Comparison of ENCODE assay signal across 22 mouse cellular contexts in the genomic region with DNA sequence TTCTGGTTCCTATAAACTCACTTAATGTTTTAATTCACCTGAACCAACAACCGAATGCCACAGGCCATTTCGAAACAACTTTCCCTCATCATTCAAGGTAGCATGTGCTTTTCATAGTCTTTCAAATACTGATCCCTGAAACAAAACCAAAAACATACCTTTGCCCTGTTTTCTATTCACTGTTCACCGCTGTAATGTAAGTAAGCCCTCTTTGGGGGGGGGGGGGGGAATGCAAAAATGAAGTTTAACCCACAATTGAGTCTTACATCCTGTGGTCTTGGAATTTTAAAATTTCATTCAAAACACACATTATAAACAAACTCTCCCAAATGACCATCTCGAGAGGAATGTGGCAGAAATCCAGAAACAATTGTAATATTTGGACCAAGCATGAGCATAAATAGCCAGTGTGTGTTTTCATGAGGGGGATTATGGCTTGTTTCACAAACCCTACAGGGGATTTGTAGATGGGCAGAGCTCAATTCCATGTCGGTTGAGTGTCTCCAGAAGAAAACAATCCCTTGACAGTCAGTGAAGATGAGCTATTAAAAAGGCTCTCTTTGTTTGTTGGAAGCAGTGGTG.
DNase-seq lines count a peak whose midpoint lies in the region; ATAC-seq and TF ChIP-seq lines count a peak whose summit lies in the region.
"Had no signal": no experiment of that assay in that cellular context is flagged by ENCODE, and none has a peak within 500 bp of the region (broad histone marks: within the 10 kb centered on the region; RNA-seq: fewer than 3 reads in every experiment).

No protein-coding gene starts in this region.

- H3K27ac ChIP-seq in lung, embryonic 14.5 days (ENCODE audit: low read depth) = peak overlapping the region; percentile 63; the same call in 1 of the 2 replicates
- H3K27ac ChIP-seq in embryonic facial prominence, embryonic 12.5 days = peak overlapping the region; percentile 8; the same call in 1 of the 2 replicates
- 0 out of 2 replicates have a peak overlapping the region, but pooled peaks have one; percentile 10 for H3K27ac ChIP-seq in intestine, embryonic 16.5 days (ENCODE audit: low read length)
- H3K27ac ChIP-seq: forebrain, embryonic 15.5 days; heart, embryonic 15.5 days; hindbrain, embryonic 15.5 days had no signal

- H3K4me1 ChIP-seq in lung, embryonic 14.5 days (ENCODE audit: insufficient read depth) = 0 out of 2 replicates have a peak, but pooled peaks cover 3% of the 10 kb centered on the region
- no peaks in the 10 kb centered on the region for H3K4me1 ChIP-seq in lung, adult 2 months (ENCODE audit: control insufficient read depth, insufficient read depth, low read length)
- 0 out of 2 replicates have a peak, but pooled peaks cover 5% of the 10 kb centered on the region for H3K4me1 ChIP-seq in embryonic facial prominence, embryonic 12.5 days
- H3K4me1 ChIP-seq in intestine, embryonic 16.5 days (ENCODE audit: control insufficient read depth, insufficient read depth, low read length) = no peaks in the 10 kb centered on the region
- H3K4me1 ChIP-seq: forebrain, embryonic 15.5 days; heart, embryonic 15.5 days; hindbrain, embryonic 15.5 days had no signal

- H3K27me3 ChIP-seq in lung, embryonic 14.5 days (ENCODE audit: insufficient read depth, low read length) = no peaks in the 10 kb centered on the region
- no peaks in the 10 kb centered on the region for H3K27me3 ChIP-seq in embryonic facial prominence, embryonic 12.5 days
- H3K27me3 ChIP-seq in intestine, embryonic 16.5 days (replicated peaks; ENCODE audit: control insufficient read depth, insufficient read depth, low read length) = no peaks in the 10 kb centered on the region
- H3K27me3 ChIP-seq: forebrain, embryonic 15.5 days; heart, embryonic 15.5 days; hindbrain, embryonic 15.5 days had no signal

- whole genome bisulfite sequencing in lung, embryonic 14.5 days = 61% methylated on average over 5 of the region's 5 CpGs
- WGBS in lung, adult 2 months = 49% methylated on average over 5 of the region's 5 CpGs
- 34% methylated on average over 5 of the region's 5 CpGs for WGBS in embryonic facial prominence, embryonic 12.5 days
- WGBS in intestine, embryonic 16.5 days = 60% methylated on average over 5 of the region's 5 CpGs

- H3K4me2 ChIP-seq in lung, embryonic 14.5 days = no peak overlapping the region
- no peak overlapping the region for H3K4me2 ChIP-seq in embryonic facial prominence, embryonic 12.5 days (replicated peaks)
- no peak overlapping the region for H3K4me2 ChIP-seq in intestine, embryonic 16.5 days (ENCODE audit: low read depth, low read length)
- H3K4me2 ChIP-seq: forebrain, embryonic 15.5 days; heart, embryonic 15.5 days; hindbrain, embryonic 15.5 days; liver, embryonic 11.5 days had no signal

- peak; percentile 35; the same call in 1 of the 2 replicates for ATAC-seq in lung, embryonic 14.5 days (ENCODE audit: insufficient read depth)
- no peak for ATAC-seq in embryonic facial prominence, embryonic 12.5 days (ENCODE audit: insufficient number of reproducible peaks, insufficient read depth, low FRiP score, low TSS enrichment)
- ATAC-seq in intestine, embryonic 16.5 days = no peak
- ATAC-seq: forebrain, embryonic 15.5 days had no signal

- H3K4me3 ChIP-seq in lung, embryonic 14.5 days (ENCODE audit: low read depth, low read length) = no peak overlapping the region
- H3K4me3 ChIP-seq in lung, adult 2 months (replicated peaks; ENCODE audit: extremely low read depth, low read depth, low read length) = no peak overlapping the region
- no peak overlapping the region for H3K4me3 ChIP-seq in embryonic facial prominence, embryonic 12.5 days
- H3K4me3 ChIP-seq in intestine, embryonic 16.5 days (ENCODE audit: low read length) = no peak overlapping the region
- H3K4me3 ChIP-seq: forebrain, embryonic 15.5 days; heart, embryonic 15.5 days; hindbrain, embryonic 15.5 days had no signal

- peak; percentile 84 for DNase-seq in lung, embryonic 14.5 days
- no peak for DNase-seq in lung, adult 2 months
- peak; percentile 89 for DNase-seq in 3T3-L1 (ENCODE audit: low read depth, low spot score)
- DNase-seq in ovary, postnatal 10 days (ENCODE audit: low spot score) = no peak
- DNase-seq in right cerebral cortex, postnatal 14 days = no peak
- DNase-seq: adrenal gland, postnatal 25 days; cerebellum, adult 11 months; cerebellum, postnatal 10 days; gastrocnemius, postnatal 36 days; heart, postnatal 4 days; kidney, adult 18-20 months; kidney, postnatal 10 days; left cerebral cortex, postnatal 4 days; right cerebral cortex, adult 18-20 months; thymus, adult 18-20 months; thymus, postnatal 4 days had no signal

- H3K9me3 ChIP-seq in lung, embryonic 14.5 days (ENCODE audit: low read depth, low read length) = no peaks in the 10 kb centered on the region
- H3K9me3 ChIP-seq in embryonic facial prominence, embryonic 12.5 days = no peaks in the 10 kb centered on the region
- H3K9me3 ChIP-seq in intestine, embryonic 16.5 days (ENCODE audit: control insufficient read depth, low read length) = 0 out of 2 replicates have a peak, but pooled peaks cover 4% of the 10 kb centered on the region
- H3K9me3 ChIP-seq: forebrain, embryonic 15.5 days; heart, embryonic 15.5 days; hindbrain, embryonic 15.5 days had no signal

- TF ChIP-seq CTCF in lung, embryonic 14.5 days (IDR thresholded peaks at IDR 0.05; ENCODE audit: low read depth) = no peak
- TF ChIP-seq CTCF in lung, adult 2 months (IDR thresholded peaks at IDR 0.05; ENCODE audit: insufficient read depth, low read length) = no peak

- H3K36me3 ChIP-seq in lung, embryonic 14.5 days (ENCODE audit: insufficient read depth) = no peaks in the 10 kb centered on the region
- H3K36me3 ChIP-seq in embryonic facial prominence, embryonic 12.5 days = no peaks in the 10 kb centered on the region
- H3K36me3 ChIP-seq in intestine, embryonic 16.5 days (ENCODE audit: control insufficient read depth, insufficient read depth, low read length) = no peaks in the 10 kb centered on the region
- H3K36me3 ChIP-seq: forebrain, embryonic 15.5 days; heart, embryonic 15.5 days; hindbrain, embryonic 15.5 days had no signal

- no peak overlapping the region for H3K9ac ChIP-seq in lung, embryonic 14.5 days
- no peak overlapping the region for H3K9ac ChIP-seq in embryonic facial prominence, embryonic 12.5 days
- H3K9ac ChIP-seq in intestine, embryonic 16.5 days (ENCODE audit: low read depth, low read length) = no peak overlapping the region
- H3K9ac ChIP-seq: forebrain, embryonic 15.5 days; heart, embryonic 15.5 days; hindbrain, embryonic 15.5 days had no signal

- TF ChIP-seq POLR2A in lung, adult 2 months (IDR thresholded peaks at IDR 0.05; ENCODE audit: borderline replicate concordance, extremely low read depth, low read depth, low read length) = no peak

Comparison
In these comparisons a context has a peak if more than half of its experiments do, and no peak if none do; other contexts are left out.
1. DNase-seq: peak in lung, embryonic 14.5 days (single experiment) and 3T3-L1 (single experiment); none in lung, adult 2 months (single experiment), ovary, postnatal 10 days (single experiment) and right cerebral cortex, postnatal 14 days (single experiment).
2. H3K27ac ChIP-seq: peak in every context shown above with its lines; median percentile 63 in lung, embryonic 14.5 days; 10 in intestine, embryonic 16.5 days; 8 in embryonic facial prominence, embryonic 12.5 days.